ENCODE assay signal across 19 mouse cellular contexts in genomic region chr3:121870726-121871125, GRCm38 (mm10). TPM values are rescaled to one million over a fixed set of nuclear protein-coding genes. Genes with fewer than 3 reads are reported as not detected.
DNase-seq lines count a peak whose midpoint lies in the region; ATAC-seq and TF ChIP-seq lines count a peak whose summit lies in the region.
"Had no signal": no experiment of that assay in that cellular context is flagged by ENCODE, and none has a peak within 500 bp of the region (broad histone marks: within the 10 kb centered on the region; RNA-seq: fewer than 3 reads in every experiment).

No protein-coding gene starts in this region.

- no peak for TF ChIP-seq EP300 in liver, postnatal 0 days (IDR thresholded peaks at IDR 0.05; ENCODE audit: low read depth)

- intact Hi-C loops in heart, postnatal 10 days (cut with DNase I) = loop anchor here (10.0 kb wide), 1 partner anchor 326 kb away; no protein-coding TSS in a partner anchor

- H3K4me1 ChIP-seq in hindbrain, postnatal 0 days (ENCODE audit: insufficient read depth, low read length) = no peaks in the 10 kb centered on the region
- no peaks in the 10 kb centered on the region for H3K4me1 ChIP-seq in hindbrain, embryonic 10.5 days (replicated peaks)
- H3K4me1 ChIP-seq in liver, adult 2 months (ENCODE audit: control insufficient read depth, insufficient read depth, low read length) = peaks cover 28% of the 10 kb centered on the region
- peaks cover 1% of the 10 kb centered on the region; the same call in 1 of the 2 replicates for H3K4me1 ChIP-seq in liver, postnatal 0 days (ENCODE audit: insufficient read depth)
- no peaks in the 10 kb centered on the region; the same call in 1 of the 2 replicates for H3K4me1 ChIP-seq in lung, adult 2 months (ENCODE audit: control insufficient read depth, insufficient read depth, low read length)
- H3K4me1 ChIP-seq: embryonic facial prominence, embryonic 12.5 days; hindbrain, embryonic 13.5 days had no signal

- no peaks in the 10 kb centered on the region for H3K36me3 ChIP-seq in hindbrain, postnatal 0 days (ENCODE audit: insufficient read depth, low read length)
- no peaks in the 10 kb centered on the region for H3K36me3 ChIP-seq in hindbrain, embryonic 10.5 days
- H3K36me3 ChIP-seq in liver, adult 2 months (ENCODE audit: control insufficient read depth, insufficient read depth, low read length) = no peaks in the 10 kb centered on the region
- H3K36me3 ChIP-seq in liver, postnatal 0 days (replicated peaks; ENCODE audit: insufficient read depth, low read length) = no peaks in the 10 kb centered on the region
- H3K36me3 ChIP-seq: embryonic facial prominence, embryonic 12.5 days; heart, embryonic 13.5 days; hindbrain, embryonic 13.5 days had no signal

- H3K4me3 ChIP-seq in hindbrain, postnatal 0 days (ENCODE audit: low read length) = no peak overlapping the region
- H3K4me3 ChIP-seq in hindbrain, embryonic 10.5 days = no peak overlapping the region
- H3K4me3 ChIP-seq in liver, adult 2 months (ENCODE audit: insufficient read depth, low read depth, low read length) = no peak overlapping the region
- H3K4me3 ChIP-seq in liver, postnatal 0 days (ENCODE audit: low read depth, low read length) = no peak overlapping the region
- H3K4me3 ChIP-seq in lung, adult 2 months (replicated peaks; ENCODE audit: extremely low read depth, low read depth, low read length) = no peak overlapping the region
- H3K4me3 ChIP-seq: embryonic facial prominence, embryonic 12.5 days; heart, embryonic 13.5 days; hindbrain, embryonic 13.5 days had no signal

- no peak for TF ChIP-seq POLR2A in liver, adult 2 months (IDR thresholded peaks at IDR 0.05; ENCODE audit: extremely low read depth, insufficient read depth, low read length)
- no peak for TF ChIP-seq POLR2A in lung, adult 2 months (IDR thresholded peaks at IDR 0.05; ENCODE audit: borderline replicate concordance, extremely low read depth, low read depth, low read length)

- no peak overlapping the region for H3K4me2 ChIP-seq in hindbrain, postnatal 0 days (ENCODE audit: low read depth, low read length)
- no peak overlapping the region for H3K4me2 ChIP-seq in liver, postnatal 0 days (ENCODE audit: low read depth, low read length)
- H3K4me2 ChIP-seq: embryonic facial prominence, embryonic 12.5 days; heart, embryonic 13.5 days; hindbrain, embryonic 13.5 days had no signal

- no peaks in the 10 kb centered on the region for H3K79me2 ChIP-seq in liver, adult 2 months (ENCODE audit: control insufficient read depth, insufficient read depth, low read length)

- no peak overlapping the region for H3K27ac ChIP-seq in hindbrain, postnatal 0 days
- H3K27ac ChIP-seq in hindbrain, embryonic 10.5 days = no peak overlapping the region
- H3K27ac ChIP-seq in liver, adult 2 months (replicated peaks; ENCODE audit: insufficient read depth, low read depth, low read length) = peak overlapping the region; percentile 18; the same call in 1 of the 2 replicates
- H3K27ac ChIP-seq in liver, postnatal 0 days (ENCODE audit: low read depth) = no peak overlapping the region
- H3K27ac ChIP-seq: embryonic facial prominence, embryonic 12.5 days; heart, embryonic 13.5 days; hindbrain, embryonic 13.5 days had no signal

- TF ChIP-seq CTCF in hindbrain, postnatal 0 days (IDR thresholded peaks at IDR 0.05; ENCODE audit: low read depth) = no peak
- TF ChIP-seq CTCF in liver, adult 2 months (IDR thresholded peaks at IDR 0.05; ENCODE audit: low read depth, low read length) = no peak
- TF ChIP-seq CTCF in liver, postnatal 0 days (IDR thresholded peaks at IDR 0.05; ENCODE audit: low read depth) = no peak
- TF ChIP-seq CTCF in lung, adult 2 months (IDR thresholded peaks at IDR 0.05; ENCODE audit: insufficient read depth, low read length) = no peak

- 48% methylated on average over 6 of the region's 6 CpGs for WGBS in hindbrain, postnatal 0 days
- WGBS in hindbrain, embryonic 10.5 days = 82% methylated on average over 6 of the region's 6 CpGs
- WGBS in liver, adult 2 months = 84% methylated on average over 6 of the region's 6 CpGs
- 73% methylated on average over 6 of the region's 6 CpGs for WGBS in liver, postnatal 0 days (ENCODE audit: insufficient replicate concordance)
- WGBS in lung, adult 2 months = 81% methylated on average over 6 of the region's 6 CpGs

- ATAC-seq in hindbrain, postnatal 0 days = 0 out of 2 replicates have a peak, but pooled peaks have one; percentile 38
- ATAC-seq in liver, postnatal 0 days = no peak
- ATAC-seq: CD4-positive, CD25-positive, alpha-beta regulatory T cell, adult 4 months; intestine, postnatal 0 days had no signal

- H3K9ac ChIP-seq in hindbrain, postnatal 0 days (replicated peaks; ENCODE audit: low read length) = no peak overlapping the region
- H3K9ac ChIP-seq in liver, adult 2 months (ENCODE audit: low read depth, low read length) = no peak overlapping the region
- H3K9ac ChIP-seq in liver, postnatal 0 days (replicated peaks) = no peak overlapping the region
- H3K9ac ChIP-seq: embryonic facial prominence, embryonic 12.5 days; heart, embryonic 13.5 days; hindbrain, embryonic 13.5 days had no signal

- no peaks in the 10 kb centered on the region for H3K9me3 ChIP-seq in hindbrain, postnatal 0 days (ENCODE audit: low read length)
- H3K9me3 ChIP-seq in hindbrain, embryonic 10.5 days = no peaks in the 10 kb centered on the region
- H3K9me3 ChIP-seq in liver, postnatal 0 days (ENCODE audit: low read length) = no peaks in the 10 kb centered on the region
- H3K9me3 ChIP-seq: embryonic facial prominence, embryonic 12.5 days; heart, embryonic 13.5 days; hindbrain, embryonic 13.5 days had no signal

- DNase-seq in cerebellum, postnatal 10 days = peak; percentile 27 to 38
- no peak for DNase-seq in cerebellum, postnatal 25 days
- DNase-seq in hindbrain, postnatal 0 days (ENCODE audit: low spot score) = peak; percentile 13
- no peak for DNase-seq in hindbrain, embryonic 10.5 days (ENCODE audit: low spot score)
- DNase-seq in liver, adult 2 months (ENCODE audit: extremely low read depth, low read depth, low spot score) = no peak
- no peak for DNase-seq in liver, postnatal 0 days
- no peak for DNase-seq in lung, adult 2 months
- DNase-seq in heart, postnatal 10 days = no peak
- DNase-seq: adrenal gland, postnatal 10 days; B cell, adult 2 months; cerebellum, adult 2 months; cerebellum, postnatal 14 days; gastrocnemius, postnatal 36 days; heart, postnatal 4 days had no signal

- no peaks in the 10 kb centered on the region for H3K27me3 ChIP-seq in hindbrain, postnatal 0 days (ENCODE audit: insufficient read depth, low read length)
- H3K27me3 ChIP-seq in hindbrain, embryonic 10.5 days (ENCODE audit: insufficient read depth, poor library complexity, severe bottlenecking) = no peaks in the 10 kb centered on the region
- H3K27me3 ChIP-seq in liver, adult 2 months (ENCODE audit: control insufficient read depth, insufficient read depth, low read length) = no peaks in the 10 kb centered on the region
- no peaks in the 10 kb centered on the region for H3K27me3 ChIP-seq in liver, postnatal 0 days (ENCODE audit: insufficient read depth, low read length)
- H3K27me3 ChIP-seq: embryonic facial prominence, embryonic 12.5 days; heart, embryonic 13.5 days; hindbrain, embryonic 13.5 days had no signal

RNA-seq across cellular contexts. Expression of gene Abcd3, which starts 55.6 kb away (rescaled TPM):
- 50.1 and 53.5 TPM in 2 replicates for total RNA-seq in hindbrain, postnatal 0 days (2014; rRNA removed)
- 85.9 and 89.5 TPM in 2 replicates for polyA plus RNA-seq in hindbrain, postnatal 0 days (2015; fragmentation: Nextera tagmentation; extraction: Ambion mirVana)
- 39.1 and 39.9 TPM in 2 replicates for polyA plus RNA-seq in hindbrain, embryonic 10.5 days (2016; fragmentation: Nextera tagmentation; extraction: Ambion mirVana)
- total RNA-seq in liver, adult 2 months (2014; rRNA removed) = 277 and 397 TPM in 2 replicates
- polyA plus RNA-seq in liver, adult 2 months (2012; rRNA removed) = 45.5 and 49.5 TPM in 2 replicates
- polyA plus RNA-seq in liver, postnatal 0 days (2015; fragmentation: Nextera tagmentation; extraction: Ambion mirVana) = 132 and 148 TPM in 2 replicates
- polyA plus RNA-seq in lung, adult 2 months (2012; rRNA removed) = 8.3 and 18.2 TPM in 2 replicates
- 10 to 100 TPM; 79.9 to 90.2 TPM for total RNA-seq in heart, postnatal 10 days (2021)

Comparison
In these comparisons a context has a peak if more than half of its experiments do, and no peak if none do; other contexts are left out.
1. DNase-seq: peak in cerebellum, postnatal 10 days (2 of 2) and hindbrain, postnatal 0 days (single experiment); none in cerebellum, postnatal 25 days (0 of 2), hindbrain, embryonic 10.5 days (single experiment), liver, adult 2 months (single experiment), liver, postnatal 0 days (single experiment), lung, adult 2 months (single experiment) and heart, postnatal 10 days (0 of 2).